In the genomic region with DNA sequence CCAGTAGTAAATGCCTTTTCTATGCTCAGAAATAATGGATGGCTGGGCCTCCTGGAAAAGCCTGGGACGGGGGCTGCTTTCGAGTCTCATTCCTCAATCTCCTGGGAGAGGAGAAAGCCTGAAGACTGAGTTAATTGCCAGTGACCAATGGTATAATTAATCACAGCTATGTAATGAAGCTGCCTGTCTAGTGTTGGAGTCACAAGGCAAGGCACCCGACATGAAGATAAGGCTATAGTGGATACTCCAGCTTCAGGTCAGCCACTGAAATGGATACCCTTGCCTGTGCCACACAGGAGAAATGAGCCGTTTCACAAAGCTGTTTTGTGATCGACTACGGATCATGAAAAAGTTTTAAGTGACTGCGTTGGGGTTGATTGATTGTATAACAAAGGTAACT, we compare ENCODE assay signal across 16 mouse cellular contexts. TPM values are rescaled to one million over a fixed set of nuclear protein-coding genes. Genes with fewer than 3 reads are reported as not detected.
DNase-seq lines count a peak whose midpoint lies in the region; ATAC-seq and TF ChIP-seq lines count a peak whose summit lies in the region.
"Had no signal": no experiment of that assay in that cellular context is flagged by ENCODE, and none has a peak within 500 bp of the region (broad histone marks: within the 10 kb centered on the region; RNA-seq: fewer than 3 reads in every experiment).

No protein-coding gene starts in this region.

- peak; percentile 26 for DNase-seq in embryo, embryonic 10 days (ENCODE audit: low spot score)
- no peak for DNase-seq in embryo, embryonic 11 days
- no peak for DNase-seq in hindbrain, embryonic 10.5 days (ENCODE audit: low spot score)
- DNase-seq in hindbrain, postnatal 0 days (ENCODE audit: low spot score) = no peak
- no peak for DNase-seq in layer of hippocampus, adult 9-11 months
- DNase-seq: forebrain, postnatal 0 days; gastrocnemius, postnatal 10 days; kidney, adult 9 months; lung, adult 2 months had no signal

- TF ChIP-seq CTCF in hindbrain, postnatal 0 days (IDR thresholded peaks at IDR 0.05; ENCODE audit: low read depth) = no peak

- no peaks in the 10 kb centered on the region for H3K9me3 ChIP-seq in hindbrain, embryonic 10.5 days
- no peaks in the 10 kb centered on the region for H3K9me3 ChIP-seq in hindbrain, postnatal 0 days (ENCODE audit: low read length)
- no peaks in the 10 kb centered on the region for H3K9me3 ChIP-seq in megakaryocyte, embryonic 14.5 days
- H3K9me3 ChIP-seq in neural tube, embryonic 15.5 days (replicated peaks) = no peaks in the 10 kb centered on the region
- H3K9me3 ChIP-seq: limb, embryonic 12.5 days had no signal

- H3K27ac ChIP-seq in hindbrain, embryonic 10.5 days = peak overlapping the region; percentile 45; the same call in 1 of the 2 replicates
- no peak overlapping the region for H3K27ac ChIP-seq in hindbrain, postnatal 0 days
- H3K27ac ChIP-seq in neural tube, embryonic 15.5 days (replicated peaks) = no peak overlapping the region
- H3K27ac ChIP-seq: limb, embryonic 12.5 days had no signal

- H3K9ac ChIP-seq in hindbrain, postnatal 0 days (replicated peaks; ENCODE audit: low read length) = no peak overlapping the region
- H3K9ac ChIP-seq in neural tube, embryonic 15.5 days (replicated peaks) = no peak overlapping the region
- H3K9ac ChIP-seq: forebrain, postnatal 0 days; limb, embryonic 12.5 days had no signal

- H3K36me3 ChIP-seq in hindbrain, embryonic 10.5 days = peaks cover 20% of the 10 kb centered on the region; the same call in 1 of the 2 replicates
- H3K36me3 ChIP-seq in hindbrain, postnatal 0 days (ENCODE audit: insufficient read depth, low read length) = no peaks in the 10 kb centered on the region
- peaks cover 66% of the 10 kb centered on the region for H3K36me3 ChIP-seq in megakaryocyte, embryonic 14.5 days (replicated peaks; ENCODE audit: low read length)
- no peaks in the 10 kb centered on the region for H3K36me3 ChIP-seq in neural tube, embryonic 15.5 days
- H3K36me3 ChIP-seq: limb, embryonic 12.5 days had no signal

- no peak overlapping the region for H3K4me2 ChIP-seq in hindbrain, postnatal 0 days (ENCODE audit: low read depth, low read length)
- 0 out of 2 replicates have a peak overlapping the region, but pooled peaks have one; percentile 17 for H3K4me2 ChIP-seq in neural tube, embryonic 15.5 days
- H3K4me2 ChIP-seq: limb, embryonic 12.5 days had no signal

- WGBS in hindbrain, embryonic 10.5 days = 61% methylated on average over 7 of the region's 7 CpGs
- WGBS in hindbrain, postnatal 0 days = 48% methylated on average over 7 of the region's 7 CpGs
- 20% methylated on average over 7 of the region's 7 CpGs for WGBS in neural tube, embryonic 15.5 days

- no peak overlapping the region for H3K4me3 ChIP-seq in hindbrain, embryonic 10.5 days
- H3K4me3 ChIP-seq in hindbrain, postnatal 0 days (ENCODE audit: low read length) = no peak overlapping the region
- H3K4me3 ChIP-seq in megakaryocyte, embryonic 14.5 days (replicated peaks) = peak overlapping the region; percentile 82
- H3K4me3 ChIP-seq in neural tube, embryonic 15.5 days (replicated peaks) = no peak overlapping the region
- H3K4me3 ChIP-seq: erythroblast, embryonic 14.5 days; limb, embryonic 12.5 days had no signal

- no peaks in the 10 kb centered on the region for H3K27me3 ChIP-seq in hindbrain, embryonic 10.5 days (ENCODE audit: insufficient read depth, poor library complexity, severe bottlenecking)
- H3K27me3 ChIP-seq in hindbrain, postnatal 0 days (ENCODE audit: insufficient read depth, low read length) = no peaks in the 10 kb centered on the region
- no peaks in the 10 kb centered on the region for H3K27me3 ChIP-seq in megakaryocyte, embryonic 14.5 days (replicated peaks)
- no peaks in the 10 kb centered on the region for H3K27me3 ChIP-seq in neural tube, embryonic 15.5 days (replicated peaks)
- H3K27me3 ChIP-seq: limb, embryonic 12.5 days; Patski had no signal

- peaks cover 65% of the 10 kb centered on the region for H3K4me1 ChIP-seq in hindbrain, embryonic 10.5 days (replicated peaks)
- no peaks in the 10 kb centered on the region; the same call in 1 of the 2 replicates for H3K4me1 ChIP-seq in hindbrain, postnatal 0 days (ENCODE audit: insufficient read depth, low read length)
- H3K4me1 ChIP-seq in megakaryocyte, embryonic 14.5 days = peaks cover 97% of the 10 kb centered on the region
- peaks cover 34% of the 10 kb centered on the region for H3K4me1 ChIP-seq in neural tube, embryonic 15.5 days

- no peak for ATAC-seq in hindbrain, postnatal 0 days
- no peak for ATAC-seq in megakaryocyte, adult 5-6 weeks (ENCODE audit: poor library complexity, severe bottlenecking)
- no peak for ATAC-seq in neural tube, embryonic 15.5 days (ENCODE audit: low FRiP score)
- ATAC-seq: forebrain, postnatal 0 days; Patski had no signal

RNA-seq across cellular contexts. Expression of a gene that starts 36.5 kb away (rescaled TPM):
- polyA plus RNA-seq in hindbrain, embryonic 10.5 days (2016; fragmentation: Nextera tagmentation; extraction: Ambion mirVana) = 0.14 TPM in 1 of 2 replicates, not detected in the other
- total RNA-seq in hindbrain, postnatal 0 days (2014; rRNA removed) = not detected in 2 replicates
- not detected in 2 replicates for polyA plus RNA-seq in hindbrain, postnatal 0 days (2015; fragmentation: Nextera tagmentation; extraction: Ambion mirVana)
- polyA plus RNA-seq in megakaryocyte, embryonic 14.5 days (2012; ENCODE audit: insufficient read depth, low replicate concordance) = 0.23 TPM in 1 of 2 replicates, not detected in the other
- total RNA-seq in megakaryocyte, adult 5-6 weeks (2015) = 0.16 TPM in 1 of 2 replicates, not detected in the other
- 0.33 and 0.37 TPM in 2 replicates for total RNA-seq in megakaryocyte, adult 5-6 weeks (2017)
- polyA plus RNA-seq in neural tube, embryonic 15.5 days (2015; fragmentation: Nextera tagmentation; extraction: Ambion mirVana) = not detected in 2 replicates
- total RNA-seq: layer of hippocampus, postnatal 25 days had no signal
- polyA plus RNA-seq: forebrain, postnatal 0 days had no signal

RNA-seq across cellular contexts. Expression of a gene that starts 37.1 kb away (rescaled TPM):
- polyA plus RNA-seq in hindbrain, embryonic 10.5 days (2016; fragmentation: Nextera tagmentation; extraction: Ambion mirVana) = 154 and 173 TPM in 2 replicates
- total RNA-seq in hindbrain, postnatal 0 days (2014; rRNA removed) = 69.7 and 70.1 TPM in 2 replicates
- polyA plus RNA-seq in hindbrain, postnatal 0 days (2015; fragmentation: Nextera tagmentation; extraction: Ambion mirVana) = 33.3 and 33.7 TPM in 2 replicates
- polyA plus RNA-seq in megakaryocyte, embryonic 14.5 days (2012; ENCODE audit: insufficient read depth, low replicate concordance) = 90.5 and 122 TPM in 2 replicates
- 42.5 and 51.8 TPM in 2 replicates for total RNA-seq in megakaryocyte, adult 5-6 weeks (2015)
- 61.1 and 62.3 TPM in 2 replicates for total RNA-seq in megakaryocyte, adult 5-6 weeks (2017)
- polyA plus RNA-seq in neural tube, embryonic 15.5 days (2015; fragmentation: Nextera tagmentation; extraction: Ambion mirVana) = 48.1 and 51.3 TPM in 2 replicates
